ENCODE assay signal across 8 mouse cellular contexts in the genomic region with DNA sequence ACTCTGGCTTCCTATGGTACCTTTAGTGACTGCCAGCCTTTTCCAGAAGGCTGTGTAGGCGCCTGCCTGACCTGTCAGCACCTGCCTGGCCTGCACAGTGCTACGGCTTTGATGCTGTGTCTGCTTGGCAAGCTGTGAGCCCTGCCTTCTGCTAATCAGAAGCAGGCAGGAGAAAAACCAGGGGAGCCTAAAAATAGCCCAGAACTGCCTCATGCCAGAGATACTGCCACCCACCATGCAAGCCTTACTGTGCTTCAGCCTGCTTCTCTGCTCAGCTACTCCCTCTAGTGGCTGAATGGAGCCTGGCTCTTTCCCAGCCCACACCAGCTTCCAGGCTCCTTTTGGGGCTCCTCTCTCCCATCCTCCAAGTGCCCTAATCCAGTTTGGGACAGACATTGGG. TPM values are rescaled to one million over a fixed set of nuclear protein-coding genes. Genes with fewer than 3 reads are reported as not detected.
A peak's percentile ranks its signal among the peaks of the same experiment; 100 is the strongest.
DNase-seq lines count a peak whose midpoint lies in the region; ATAC-seq and TF ChIP-seq lines count a peak whose summit lies in the region.

No protein-coding gene starts in this region.

- H3K4me3 ChIP-seq in ES-Bruce4 (ENCODE audit: low read depth, low read length), result no peak overlapping the region
- no peak overlapping the region for H3K4me3 ChIP-seq in forebrain, embryonic 14.5 days (ENCODE audit: low read depth, low read length)
- H3K4me3 ChIP-seq in liver, embryonic 16.5 days (ENCODE audit: low read depth, low read length), result no peak overlapping the region
- no peak overlapping the region for H3K4me3 ChIP-seq in neural tube, embryonic 13.5 days

- no peak overlapping the region for H3K9ac ChIP-seq in ES-Bruce4 (ENCODE audit: low read depth, poor library complexity, severe bottlenecking)
- H3K9ac ChIP-seq in forebrain, embryonic 14.5 days (ENCODE audit: low read length), result no peak overlapping the region
- H3K9ac ChIP-seq in liver, embryonic 16.5 days (ENCODE audit: low read depth, low read length), result no peak overlapping the region
- peak overlapping the region; percentile 17; the same call in 1 of the 2 replicates for H3K9ac ChIP-seq in neural tube, embryonic 13.5 days

- no peaks in the 10 kb centered on the region for H3K4me1 ChIP-seq in ES-Bruce4 (ENCODE audit: control insufficient read depth, insufficient read depth, low read length)
- no peaks in the 10 kb centered on the region for H3K4me1 ChIP-seq in forebrain, embryonic 14.5 days (ENCODE audit: control insufficient read depth, insufficient read depth, low read length)
- peaks cover 17% of the 10 kb centered on the region for H3K4me1 ChIP-seq in liver, embryonic 16.5 days (ENCODE audit: control insufficient read depth, low read depth, low read length)
- no peaks in the 10 kb centered on the region for H3K4me1 ChIP-seq in neural tube, embryonic 13.5 days (replicated peaks)

- no peak for TF ChIP-seq EP300 in ES-Bruce4 (IDR thresholded peaks at IDR 0.05; ENCODE audit: insufficient read depth, low read depth, low read length)

- peak; percentile 84 for ATAC-seq in cerebellum, adult (ENCODE audit: insufficient number of reproducible peaks, low FRiP score, low TSS enrichment)
- ATAC-seq in forebrain, embryonic 14.5 days, result peak; percentile 72
- ATAC-seq in liver, embryonic 16.5 days (ENCODE audit: low read depth), result peak; percentile 77
- ATAC-seq in neural tube, embryonic 13.5 days (ENCODE audit: low read depth), result peak; percentile 36; the same call in 1 of the 2 replicates

- TF ChIP-seq POLR2A in ES-Bruce4 (IDR thresholded peaks at IDR 0.05; ENCODE audit: insufficient read depth, low read length), result no peak

- H3K27ac ChIP-seq in ES-Bruce4 (ENCODE audit: insufficient read depth, low read length), result no peak overlapping the region
- peak overlapping the region; percentile 70 for H3K27ac ChIP-seq in forebrain, embryonic 14.5 days (ENCODE audit: low read depth, low read length)
- peak overlapping the region; percentile 48 for H3K27ac ChIP-seq in liver, embryonic 16.5 days (ENCODE audit: low read length)
- no peak overlapping the region for H3K27ac ChIP-seq in neural tube, embryonic 13.5 days (replicated peaks)

- TF ChIP-seq CTCF in ES-Bruce4 (IDR thresholded peaks at IDR 0.05; ENCODE audit: low read depth, low read length), result peak; percentile 96

- H3K36me3 ChIP-seq in ES-Bruce4 (ENCODE audit: control insufficient read depth, insufficient read depth, low read length, poor library complexity, severe bottlenecking), result peaks cover 34% of the 10 kb centered on the region
- H3K36me3 ChIP-seq in forebrain, embryonic 14.5 days (ENCODE audit: control insufficient read depth, insufficient read depth, low read length), result peaks cover 99% of the 10 kb centered on the region
- H3K36me3 ChIP-seq in liver, embryonic 16.5 days (ENCODE audit: control insufficient read depth, insufficient read depth), result peaks cover 67% of the 10 kb centered on the region
- H3K36me3 ChIP-seq in neural tube, embryonic 13.5 days, result peaks cover 98% of the 10 kb centered on the region

- DNase-seq in forebrain, embryonic 14.5 days (ENCODE audit: low spot score), result peak; percentile 78
- DNase-seq in heart, postnatal 10 days, result peak; percentile 91 to 94
- DNase-seq in layer of hippocampus, adult 11-12 months (ENCODE audit: low spot score), result peak; percentile 92
- DNase-seq in telencephalon, adult 2 months (ENCODE audit: low read depth, low spot score), result peak; percentile 96

- intact Hi-C loops in heart, postnatal 10 days (cut with DNase I), result loop anchor here (1.0 kb wide), 2 partner anchors 17 to 27 kb away; no protein-coding TSS in a partner anchor

- H3K9me3 ChIP-seq in ES-Bruce4 (replicated peaks; ENCODE audit: control insufficient read depth, insufficient read depth, low read length, poor library complexity, severe bottlenecking), result no peaks in the 10 kb centered on the region
- no peaks in the 10 kb centered on the region for H3K9me3 ChIP-seq in forebrain, embryonic 14.5 days (replicated peaks; ENCODE audit: control insufficient read depth, low read length)
- no peaks in the 10 kb centered on the region for H3K9me3 ChIP-seq in liver, embryonic 16.5 days (replicated peaks; ENCODE audit: control insufficient read depth, low read length)
- no peaks in the 10 kb centered on the region for H3K9me3 ChIP-seq in neural tube, embryonic 13.5 days

- no peaks in the 10 kb centered on the region for H3K27me3 ChIP-seq in ES-Bruce4 (ENCODE audit: control insufficient read depth, insufficient read depth, low read length, poor library complexity, severe bottlenecking)
- no peaks in the 10 kb centered on the region for H3K27me3 ChIP-seq in forebrain, embryonic 14.5 days (replicated peaks; ENCODE audit: control insufficient read depth, insufficient read depth, low read length)
- H3K27me3 ChIP-seq in liver, embryonic 16.5 days (ENCODE audit: control insufficient read depth, insufficient read depth, low read depth, low read length), result no peaks in the 10 kb centered on the region
- H3K27me3 ChIP-seq in neural tube, embryonic 13.5 days, result no peaks in the 10 kb centered on the region

- no peak overlapping the region for H3K4me2 ChIP-seq in forebrain, embryonic 14.5 days (ENCODE audit: low read length)
- H3K4me2 ChIP-seq in liver, embryonic 16.5 days (ENCODE audit: low read depth, low read length), result no peak overlapping the region
- no peak overlapping the region for H3K4me2 ChIP-seq in neural tube, embryonic 13.5 days

- 45% methylated on average over 2 of the region's 2 CpGs for WGBS in forebrain, embryonic 14.5 days
- 26% methylated on average over 2 of the region's 2 CpGs for WGBS in liver, embryonic 16.5 days (ENCODE audit: insufficient replicate concordance)
- 60% methylated on average over 2 of the region's 2 CpGs for WGBS in neural tube, embryonic 13.5 days

RNA-seq across cellular contexts. Expression of a gene that starts 19.5 kb away (rescaled TPM):
- 42.6 and 48.3 TPM in 2 replicates for polyA plus RNA-seq in ES-Bruce4 (2011; ENCODE audit: insufficient read depth, insufficient read length, low read depth, missing spikeins)
- polyA plus RNA-seq in forebrain, embryonic 14.5 days (2014; fragmentation: Nextera tagmentation; extraction: Ambion mirVana), result 13.6 and 19.3 TPM in 2 replicates
- total RNA-seq in heart, postnatal 10 days (2021), result 10 to 100 TPM; 66.3 to 67.6 TPM
- 6.0 and 7.5 TPM in 2 replicates for polyA plus RNA-seq in liver, embryonic 16.5 days (2015; fragmentation: Nextera tagmentation; extraction: Ambion mirVana)
- 16.4 and 19.5 TPM in 2 replicates for polyA plus RNA-seq in neural tube, embryonic 13.5 days (2015; fragmentation: Nextera tagmentation; extraction: Ambion mirVana)

RNA-seq across cellular contexts. Expression of a gene that starts 23.4 kb away (rescaled TPM):
- polyA plus RNA-seq in ES-Bruce4 (2011; ENCODE audit: insufficient read depth, insufficient read length, low read depth, missing spikeins), result 90.1 and 100 TPM in 2 replicates
- polyA plus RNA-seq in forebrain, embryonic 14.5 days (2014; fragmentation: Nextera tagmentation; extraction: Ambion mirVana), result 66.6 and 71.7 TPM in 2 replicates
- 10 to 100 TPM; 36.8 to 41.4 TPM for total RNA-seq in heart, postnatal 10 days (2021)
- 23.4 and 30.1 TPM in 2 replicates for polyA plus RNA-seq in liver, embryonic 16.5 days (2015; fragmentation: Nextera tagmentation; extraction: Ambion mirVana)
- polyA plus RNA-seq in neural tube, embryonic 13.5 days (2015; fragmentation: Nextera tagmentation; extraction: Ambion mirVana), result 67.5 and 71.0 TPM in 2 replicates

RNA-seq across cellular contexts. Expression of a gene that starts 23.9 kb away (rescaled TPM):
- polyA plus RNA-seq in ES-Bruce4 (2011; ENCODE audit: insufficient read depth, insufficient read length, low read depth, missing spikeins), result 73.5 and 81.6 TPM in 2 replicates
- 140 and 143 TPM in 2 replicates for polyA plus RNA-seq in forebrain, embryonic 14.5 days (2014; fragmentation: Nextera tagmentation; extraction: Ambion mirVana)
- 10 to 100 TPM; 32.6 to 32.9 TPM for total RNA-seq in heart, postnatal 10 days (2021)
- polyA plus RNA-seq in liver, embryonic 16.5 days (2015; fragmentation: Nextera tagmentation; extraction: Ambion mirVana), result 61.4 and 64.7 TPM in 2 replicates
- 128 and 137 TPM in 2 replicates for polyA plus RNA-seq in neural tube, embryonic 13.5 days (2015; fragmentation: Nextera tagmentation; extraction: Ambion mirVana)

RNA-seq across cellular contexts. Expression of a gene that starts 30.5 kb away (rescaled TPM):
- 0.40 TPM in 1 of 2 replicates, not detected in the other for polyA plus RNA-seq in ES-Bruce4 (2011; ENCODE audit: insufficient read depth, insufficient read length, low read depth, missing spikeins)
- 0.10 TPM in 1 of 2 replicates, not detected in the other for polyA plus RNA-seq in forebrain, embryonic 14.5 days (2014; fragmentation: Nextera tagmentation; extraction: Ambion mirVana)
- total RNA-seq in heart, postnatal 10 days (2021), result under 1 TPM; 0.41 to 0.45 TPM
- 0.08 TPM in 1 of 2 replicates, not detected in the other for polyA plus RNA-seq in liver, embryonic 16.5 days (2015; fragmentation: Nextera tagmentation; extraction: Ambion mirVana)
- 0.11 TPM in 1 of 2 replicates, not detected in the other for polyA plus RNA-seq in neural tube, embryonic 13.5 days (2015; fragmentation: Nextera tagmentation; extraction: Ambion mirVana)

RNA-seq across cellular contexts. Expression of a gene that starts 32.5 kb away (rescaled TPM):
- polyA plus RNA-seq in ES-Bruce4 (2011; ENCODE audit: insufficient read depth, insufficient read length, low read depth, missing spikeins), result 53.8 and 55.2 TPM in 2 replicates
- 81.0 and 99.5 TPM in 2 replicates for polyA plus RNA-seq in forebrain, embryonic 14.5 days (2014; fragmentation: Nextera tagmentation; extraction: Ambion mirVana)
- 10 to 100 TPM; 47.6 to 52.5 TPM for total RNA-seq in heart, postnatal 10 days (2021)
- polyA plus RNA-seq in liver, embryonic 16.5 days (2015; fragmentation: Nextera tagmentation; extraction: Ambion mirVana), result 20.9 and 21.2 TPM in 2 replicates
- 106 and 114 TPM in 2 replicates for polyA plus RNA-seq in neural tube, embryonic 13.5 days (2015; fragmentation: Nextera tagmentation; extraction: Ambion mirVana)

Comparison
In these comparisons a context has a peak if more than half of its experiments do, and no peak if none do; other contexts are left out.
1. H3K27ac ChIP-seq: peak in forebrain, embryonic 14.5 days (single experiment) and liver, embryonic 16.5 days (single experiment); none in ES-Bruce4 (single experiment) and neural tube, embryonic 13.5 days (single experiment).
2. Peak in every context shown above with its lines, with median percentiles within 50 percentile points of each other: ATAC-seq and DNase-seq.